Mouse (Mus musculus) C2C12 (cell line): Measurements from ENCODE around the gene Rasal3.

Experiments used
- CEBPB ChIP-seq: IDR thresholded peaks from one replicate; pipeline ENCODE4 v1.6.1; 2011; ENCODE audit warnings: low read depth, mild to moderate bottlenecking, control low read depth, moderate library complexity
- CTCF ChIP-seq: IDR thresholded peaks from one replicate; pipeline ENCODE4 v1.5.1; 2011; ENCODE audit not compliant: control insufficient read depth, insufficient read depth, insufficient read length
- MAX ChIP-seq: IDR thresholded peaks from one replicate; pipeline ENCODE4 v1.6.1; 2011; ENCODE audit warnings: mild to moderate bottlenecking, control low read depth

GRCm38 (mm10) chr17:32450844-32451537, 47.6 kb upstream of the Rasal3 start:
- TF ChIP-seq CTCF (no peak), CEBPB (no peak), MAX (no peak)
